ENCODE assay signal across 10 mouse cellular contexts in the genomic region with DNA sequence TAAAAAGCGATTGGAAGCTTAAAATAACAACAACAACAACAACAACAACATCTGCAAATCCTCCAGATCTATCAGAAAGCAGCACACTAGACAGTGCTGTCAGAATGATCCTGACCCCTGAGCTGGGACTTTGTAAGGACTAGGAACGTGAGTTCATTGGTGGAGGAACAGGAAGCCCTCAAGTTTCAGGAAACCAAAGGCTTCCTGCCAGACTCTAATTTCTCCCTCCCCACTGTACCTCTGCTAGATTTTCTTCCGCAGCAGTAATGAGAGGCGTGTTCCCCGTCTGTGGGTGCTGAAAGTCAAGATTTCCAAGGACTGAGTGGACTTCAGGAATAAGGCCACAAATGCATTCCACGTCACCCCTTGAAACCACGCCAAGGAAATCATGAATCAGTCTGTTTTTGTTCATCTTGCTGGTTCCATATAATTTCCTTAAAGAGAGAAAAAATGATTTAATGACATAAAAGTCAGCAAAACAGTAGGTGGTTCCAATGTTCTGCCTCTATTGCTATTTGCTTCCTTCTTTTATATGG. TPM values are rescaled to one million over a fixed set of nuclear protein-coding genes. Genes with fewer than 3 reads are reported as not detected.
DNase-seq lines count a peak whose midpoint lies in the region; ATAC-seq lines count a peak whose summit lies in the region.
"Had no signal": no experiment of that assay in that cellular context is flagged by ENCODE, and none has a peak within 500 bp of the region (broad histone marks: within the 10 kb centered on the region; RNA-seq: fewer than 3 reads in every experiment).

No protein-coding gene starts in this region.

- peak; percentile 81 for ATAC-seq in CD4-positive, CD25-positive, alpha-beta regulatory T cell, adult 4 months
- ATAC-seq in inflammation-experienced regulatory T-cells, adult 6 months, result peak; percentile 52
- ATAC-seq: forebrain, embryonic 15.5 days; intestine, postnatal 0 days; Patski had no signal

- peak; percentile 4 for DNase-seq in kidney, postnatal 36 days
- no peak for DNase-seq in kidney, adult 18-20 months
- peak; percentile 41 for DNase-seq in adrenal gland, postnatal 10 days
- DNase-seq in cerebellum, adult 11 months, result no peak
- no peak for DNase-seq in spleen, postnatal 4 days (ENCODE audit: low spot score in 2 of 2)

RNA-seq across cellular contexts. Expression of gene Map3k19, which starts 4.7 kb away (rescaled TPM):
- polyA plus RNA-seq in CD4-positive, CD25-positive, alpha-beta regulatory T cell, adult 4 months (2017; shearing (Covaris generic)), result 1 to 10 TPM in 1 of 2 experiments, under 1 TPM in 1; 0.32 to 1.1 TPM
- under 1 TPM; 0.09 to 0.12 TPM for total RNA-seq in adrenal gland, postnatal 10 days (2021)
- 1 to 10 TPM in 1 of 3 experiments, under 1 TPM in 1, not detected in 1; 0.32 to 1.2 TPM for polyA plus RNA-seq in inflammation-experienced regulatory T-cells, adult 6 months (2017; shearing (Covaris generic))
- polyA plus RNA-seq: intestine, postnatal 0 days; Patski had no signal

RNA-seq across cellular contexts. Expression of gene Rab3gap1, which starts 18.4 kb away (rescaled TPM):
- 10 to 100 TPM; 60.2 to 85.7 TPM for polyA plus RNA-seq in CD4-positive, CD25-positive, alpha-beta regulatory T cell, adult 4 months (2017; shearing (Covaris generic))
- total RNA-seq in adrenal gland, postnatal 10 days (2021), result 10 to 100 TPM; 39.5 to 41.1 TPM
- polyA plus RNA-seq in inflammation-experienced regulatory T-cells, adult 6 months (2017; shearing (Covaris generic)), result 10 to 100 TPM; 48.3 to 83.3 (median 61.6) TPM

Comparison
In these comparisons a context has a peak if more than half of its experiments do, and no peak if none do; other contexts are left out.
1. DNase-seq: peak in kidney, postnatal 36 days (2 of 2) and adrenal gland, postnatal 10 days (single experiment); none in kidney, adult 18-20 months (single experiment), cerebellum, adult 11 months (single experiment) and spleen, postnatal 4 days (0 of 2).